Mouse (Mus musculus): ENCODE data around the gene Cic. TPM values are rescaled to one million over a fixed set of nuclear protein-coding genes. Genes with fewer than 3 reads are reported as not detected.

Gene Cic
- polyA plus RNA-seq, 1 experiment from 2014 or later, result 44.2 TPM

DNA sequence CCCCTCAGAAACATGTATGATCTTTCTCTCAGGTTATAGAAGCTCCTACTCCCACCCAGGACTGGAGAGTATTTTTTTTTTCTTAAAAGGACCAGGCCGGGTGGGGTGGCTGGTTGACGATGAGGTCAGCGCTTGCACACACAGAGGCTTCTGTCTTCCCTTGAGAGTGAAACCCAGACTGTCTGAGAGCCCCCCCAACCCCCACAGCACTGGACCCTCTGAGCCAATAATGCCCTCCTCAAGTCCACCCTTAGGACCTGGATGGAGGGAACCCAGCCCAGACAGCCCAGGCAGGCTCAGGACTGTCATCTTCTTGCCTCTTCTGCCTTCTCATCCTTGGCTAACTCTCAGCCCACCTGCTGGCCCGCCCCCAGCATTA lies 20.8 kb upstream of the Cic start:
- Histone ChIP-seq H3K9ac (replicated peaks) (peak overlapping the region; percentile 74), H3K9me3 (no peaks in the 10 kb centered on the region), H3K27me3 (no peaks in the 10 kb centered on the region), H3K4me2 (replicated peaks) (peak overlapping the region; percentile 99), H3K27ac (peak overlapping the region; percentile 88), H3K4me1 (replicated peaks) (peaks cover 46% of the 10 kb centered on the region), H3K36me3 (0 out of 2 replicates have a peak, but pooled peaks cover 11% of the 10 kb centered on the region), H3K4me3 (replicated peaks) (peak overlapping the region; percentile 79; the same call in 1 of the 2 replicates)
- 63% methylated on average over 4 of the region's 4 CpGs for WGBS
- ATAC-seq, result no peak

GRCm38 (mm10) chr7:25247498-25247897 lies 20.0 kb upstream of the Cic start:
- H3K4me3 ChIP-seq (replicated peaks), result peak overlapping the region; percentile 79
- no peaks in the 10 kb centered on the region for H3K27me3 ChIP-seq
- WGBS, result 21% methylated on average over 3 of the region's 3 CpGs
- peak overlapping the region; percentile 99 for H3K4me2 ChIP-seq (replicated peaks)
- no peak for ATAC-seq
- H3K9me3 ChIP-seq, result no peaks in the 10 kb centered on the region
- H3K36me3 ChIP-seq, result 0 out of 2 replicates have a peak, but pooled peaks cover 10% of the 10 kb centered on the region
- H3K4me1 ChIP-seq (replicated peaks), result peaks cover 50% of the 10 kb centered on the region
- peak overlapping the region; percentile 88 for H3K27ac ChIP-seq
- peak overlapping the region; percentile 74; the same call in 1 of the 2 replicates for H3K9ac ChIP-seq (replicated peaks)

- H3K4me2 ChIP-seq (replicated peaks), result peak overlapping the region; percentile 99
- no peaks in the 10 kb centered on the region for H3K9me3 ChIP-seq
- H3K4me1 ChIP-seq (replicated peaks), result peaks cover 50% of the 10 kb centered on the region
- H3K27ac ChIP-seq, result peak overlapping the region; percentile 88
- WGBS, result 2% methylated on average over 18 of the region's 18 CpGs
- ATAC-seq, result peak; percentile 38
- H3K4me3 ChIP-seq (replicated peaks), result peak overlapping the region; percentile 79
- 0 out of 2 replicates have a peak, but pooled peaks cover 8% of the 10 kb centered on the region for H3K36me3 ChIP-seq
- H3K9ac ChIP-seq (replicated peaks), result peak overlapping the region; percentile 74
- no peaks in the 10 kb centered on the region for H3K27me3 ChIP-seq
Observed at GRCm38 (mm10) chr7:25248018-25248647, 19.4 kb upstream of the Cic start.

- Histone ChIP-seq H3K36me3 (0 out of 2 replicates have a peak, but pooled peaks cover 8% of the 10 kb centered on the region), H3K4me3 (replicated peaks) (peak overlapping the region; percentile 79), H3K9ac (replicated peaks) (peak overlapping the region; percentile 74), H3K27ac (peak overlapping the region; percentile 88), H3K27me3 (no peaks in the 10 kb centered on the region), H3K4me2 (replicated peaks) (peak overlapping the region; percentile 99), H3K4me1 (replicated peaks) (peaks cover 50% of the 10 kb centered on the region), H3K9me3 (no peaks in the 10 kb centered on the region)
- ATAC-seq, result peak; percentile 24
- WGBS, result under 1% methylated on average over 25 of the region's 25 CpGs
Observed at GRCm38 (mm10) chr7:25248846-25249313, 18.6 kb upstream of the Cic start.

DNA sequence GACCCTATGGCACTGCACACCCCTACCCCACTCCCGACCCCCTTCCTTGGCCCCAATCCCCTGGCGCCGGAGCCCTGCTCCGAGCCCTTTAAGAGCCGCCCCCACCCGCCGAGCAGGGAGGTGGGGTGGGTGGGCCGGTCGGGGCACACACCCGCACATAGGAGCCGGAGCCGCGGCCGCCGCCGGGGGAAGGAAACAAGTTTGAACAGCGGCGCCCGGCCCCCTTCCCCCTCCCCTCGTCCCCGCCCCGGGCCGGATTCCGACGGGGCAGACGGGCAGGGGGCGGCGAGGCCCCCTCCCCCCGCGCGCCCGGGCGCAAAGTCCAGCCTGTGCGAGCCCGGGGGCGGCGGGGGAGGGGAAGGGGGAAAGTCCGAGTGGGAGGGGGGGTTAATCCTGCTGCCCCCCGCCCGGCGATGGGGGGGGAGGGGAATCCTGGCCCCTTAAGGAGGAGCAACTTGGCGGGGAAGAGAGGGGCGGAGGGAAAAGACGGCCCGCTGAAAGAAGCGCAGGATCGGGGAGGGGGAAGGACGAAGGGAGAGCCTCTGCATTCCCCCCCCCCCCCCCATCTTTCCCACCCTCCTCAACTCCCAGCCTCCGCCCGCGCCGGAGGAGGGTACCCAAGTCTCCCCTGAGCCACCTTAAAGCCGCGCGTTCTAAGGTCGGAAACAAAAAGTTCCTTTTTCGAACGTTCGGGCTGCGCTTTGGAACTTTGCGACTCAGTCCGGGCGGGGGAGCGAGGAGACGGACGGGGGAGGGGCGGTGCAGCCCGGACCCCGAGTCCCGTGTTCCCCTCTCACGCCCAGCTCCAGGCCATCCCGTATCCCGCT lies 18.0 kb upstream of the Cic start:
- peak; percentile 43 for ATAC-seq
- Histone ChIP-seq H3K4me1 (replicated peaks) (peaks cover 50% of the 10 kb centered on the region), H3K36me3 (0 out of 2 replicates have a peak, but pooled peaks cover 6% of the 10 kb centered on the region), H3K9ac (replicated peaks) (peak overlapping the region; percentile 74), H3K4me2 (replicated peaks) (peak overlapping the region; percentile 99), H3K9me3 (no peaks in the 10 kb centered on the region), H3K27me3 (no peaks in the 10 kb centered on the region), H3K27ac (peak overlapping the region; percentile 88), H3K4me3 (replicated peaks) (peak overlapping the region; percentile 79)
- WGBS, result under 1% methylated on average over 35 of the region's 73 CpGs

GRCm38 (mm10) chr7:25250141-25250972 lies 17.1 kb upstream of the Cic start, which contains the start of gene Erf:
Gene Erf, minus strand, starts transcription at chr7:25250761.
- Histone ChIP-seq H3K9ac (replicated peaks) (peak within 1 kb of the TSS; percentile 74), H3K9me3 (no peaks in the 10 kb centered on the region), H3K36me3 (0 out of 2 replicates have a peak, but pooled peaks cover under 1% of the 10 kb centered on the region), H3K27me3 (no peaks in the 10 kb centered on the region), H3K27ac (peak within 1 kb of the TSS; percentile 88), H3K4me2 (replicated peaks) (peak within 1 kb of the TSS; percentile 99), H3K4me1 (replicated peaks) (peaks cover 50% of the 10 kb centered on the region), H3K4me3 (replicated peaks) (peak within 1 kb of the TSS; percentile 79)
- WGBS, result 2% methylated on average over 62 of the region's 81 CpGs
- peak; percentile 72 for ATAC-seq

- Histone ChIP-seq H3K4me2 (replicated peaks) (peak overlapping the region; percentile 99), H3K4me3 (replicated peaks) (peak overlapping the region; percentile 79), H3K9me3 (no peaks in the 10 kb centered on the region), H3K9ac (replicated peaks) (peak overlapping the region; percentile 56), H3K4me1 (replicated peaks) (peaks cover 46% of the 10 kb centered on the region), H3K27ac (peak overlapping the region; percentile 88), H3K27me3 (no peaks in the 10 kb centered on the region), H3K36me3 (no peaks in the 10 kb centered on the region)
- ATAC-seq, result peak; percentile 12; the same call in 1 of the 2 replicates
- 1% methylated on average over 22 of the region's 22 CpGs for WGBS
Observed at GRCm38 (mm10) chr7:25251071-25251791, 16.3 kb upstream of the Cic start.

DNA sequence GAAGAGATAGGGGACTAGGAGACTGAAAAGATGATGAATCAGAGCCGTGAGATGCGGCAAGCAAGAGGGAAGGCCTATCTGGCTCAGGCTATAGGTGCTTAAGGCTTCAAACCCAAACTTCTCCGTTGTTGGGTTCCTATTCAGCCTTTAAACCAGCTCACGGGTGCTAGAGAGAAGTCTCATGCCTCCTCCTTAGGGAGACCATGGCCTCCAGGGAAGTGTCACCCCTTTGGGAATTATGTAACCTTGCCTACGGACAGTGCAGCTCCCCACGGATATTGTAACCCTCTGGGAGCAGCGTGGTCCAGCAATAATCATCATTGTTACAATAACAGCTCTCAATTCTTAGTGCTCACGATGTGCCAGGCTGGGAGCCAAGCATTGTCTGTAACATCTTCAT lies 15.7 kb upstream of the Cic start:
- Histone ChIP-seq H3K4me2 (replicated peaks) (peak overlapping the region; percentile 99), H3K9me3 (no peaks in the 10 kb centered on the region), H3K27me3 (no peaks in the 10 kb centered on the region), H3K9ac (replicated peaks) (peak overlapping the region; percentile 56), H3K4me3 (replicated peaks) (peak overlapping the region; percentile 79), H3K36me3 (no peaks in the 10 kb centered on the region), H3K4me1 (replicated peaks) (peaks cover 40% of the 10 kb centered on the region), H3K27ac (peak overlapping the region; percentile 88)
- 11% methylated on average over 8 of the region's 8 CpGs for WGBS
- no peak for ATAC-seq

- no peak overlapping the region for H3K27ac ChIP-seq
- H3K36me3 ChIP-seq, result no peaks in the 10 kb centered on the region
- H3K27me3 ChIP-seq, result 0 out of 2 replicates have a peak, but pooled peaks cover 3% of the 10 kb centered on the region
- H3K9me3 ChIP-seq, result no peaks in the 10 kb centered on the region
- H3K4me1 ChIP-seq (replicated peaks), result peaks cover 2% of the 10 kb centered on the region
- WGBS, result 82% methylated on average over 1 of the region's 1 CpGs
- ATAC-seq, result no peak
- no peak overlapping the region for H3K4me3 ChIP-seq (replicated peaks)
- no peak overlapping the region for H3K9ac ChIP-seq (replicated peaks)
- no peak overlapping the region for H3K4me2 ChIP-seq (replicated peaks)
Observed at GRCm38 (mm10) chr7:25261896-25262295, 5.6 kb upstream of the Cic start.

DNA sequence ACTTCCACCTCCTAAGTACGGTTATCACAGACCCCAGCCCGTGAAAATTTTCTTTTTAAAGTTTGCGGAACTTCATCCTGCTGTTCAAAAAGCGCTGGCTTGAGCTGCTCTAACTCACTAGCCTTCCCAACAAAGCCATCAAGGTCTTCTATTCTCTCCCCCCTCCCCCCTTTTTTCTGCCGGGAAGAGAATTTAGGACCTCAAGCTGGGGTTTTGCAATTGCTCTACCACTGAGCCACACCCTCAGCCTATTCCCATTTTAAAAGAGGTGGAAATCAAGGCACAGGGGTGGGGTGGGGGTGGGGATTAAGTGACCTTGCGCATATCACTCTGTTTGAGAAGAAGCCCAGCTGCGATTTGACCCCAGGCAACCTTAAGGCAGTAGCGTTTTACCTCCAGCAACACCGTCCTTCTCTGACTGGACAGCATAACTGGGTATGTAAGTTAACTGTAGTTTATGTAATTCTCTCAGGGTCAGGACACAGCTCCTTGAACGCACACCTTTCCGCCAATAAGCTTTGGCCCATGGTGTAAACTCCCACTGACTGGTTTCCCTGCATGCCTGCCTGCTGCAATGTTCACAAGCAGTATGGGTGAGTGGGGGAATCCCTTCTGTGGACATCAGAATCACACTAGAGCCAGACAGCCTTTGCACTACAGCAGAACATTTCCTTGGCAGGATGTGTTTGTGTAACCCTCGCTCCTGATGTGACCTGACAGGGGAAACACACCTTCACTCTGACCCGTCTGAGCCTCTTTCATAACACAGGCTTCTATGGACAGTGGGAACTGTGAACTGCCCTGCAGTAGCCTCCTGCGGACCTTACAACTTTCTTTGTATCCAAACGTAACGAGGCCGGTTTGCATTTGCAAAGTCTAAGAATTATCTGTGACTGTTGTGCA lies 3.3 kb upstream of the Cic start:
- WGBS, result 29% methylated on average over 17 of the region's 17 CpGs
- ATAC-seq, result no peak

More for the DNA sequence above, 3.3 kb upstream of the Cic start:
- no peak overlapping the region for H3K4me3 ChIP-seq (replicated peaks)
- peaks cover 11% of the 10 kb centered on the region for H3K4me1 ChIP-seq (replicated peaks)
- no peaks in the 10 kb centered on the region for H3K36me3 ChIP-seq
- H3K4me2 ChIP-seq (replicated peaks), result no peak overlapping the region
- no peaks in the 10 kb centered on the region for H3K9me3 ChIP-seq
- H3K9ac ChIP-seq (replicated peaks), result no peak overlapping the region
- 0 out of 2 replicates have a peak, but pooled peaks cover 3% of the 10 kb centered on the region for H3K27me3 ChIP-seq
- no peak overlapping the region for H3K27ac ChIP-seq
